Mouse (Mus musculus) midbrain, embryonic 14.5 days (tissue): ENCODE measurements around the gene Ms4a10. TPM values are rescaled to one million over a fixed set of nuclear protein-coding genes. Genes with fewer than 3 reads are reported as not detected.

Experiments
- ATAC-seq: fragments of 200-750 bp; cut with Nextera tagmentation; 2 replicates; pipeline ENCODE4 v1.8.0; 2017; ENCODE audit warnings: moderate number of reproducible peaks, moderate library complexity; ENCODE audit not compliant: low FRiP score, low TSS enrichment
- DNase-seq: peaks from one replicate; pipeline ENCODE4 v3.0.0-alpha.2; 2015
- H3K27ac ChIP-seq: fragments of 300-500 bp; sonication (generic); replicated peaks from 2 replicates; pipeline ENCODE4 v1.5.1; 2014; ENCODE audit warnings: mild to moderate bottlenecking, low read depth, low read length, moderate library complexity
- H3K27me3 ChIP-seq: fragments of 300-500 bp; sonication (generic); 2 replicates; pipeline ENCODE4 v1.6.1; 2014; ENCODE audit warnings: low read length, control low read depth, mixed read lengths; ENCODE audit not compliant: control insufficient read depth, insufficient read depth
- H3K36me3 ChIP-seq: fragments of 300-500 bp; sonication (generic); 2 replicates; pipeline ENCODE4 v1.6.1; 2014; ENCODE audit warnings: low read length, control low read depth; ENCODE audit not compliant: control insufficient read depth, insufficient read depth
- H3K4me1 ChIP-seq: fragments of 300-500 bp; sonication (generic); 2 replicates; pipeline ENCODE4 v1.6.1; 2014; ENCODE audit warnings: mild to moderate bottlenecking, antibody characterized with exemption, low read length, control low read depth; ENCODE audit not compliant: control insufficient read depth, insufficient read depth
- H3K4me2 ChIP-seq: fragments of 300-500 bp; sonication (generic); 2 replicates; pipeline ENCODE4 v1.6.1; 2014; ENCODE audit warnings: mild to moderate bottlenecking, low read length, moderate library complexity
- H3K4me3 ChIP-seq: fragments of 300-500 bp; sonication (generic); replicated peaks from 2 replicates; pipeline ENCODE4 v1.5.1; 2014; ENCODE audit warnings: low read depth, low read length
- H3K9ac ChIP-seq: fragments of 300-500 bp; sonication (generic); replicated peaks from 2 replicates; pipeline ENCODE4 v1.6.1; 2014; ENCODE audit warnings: mild to moderate bottlenecking, low read length, moderate library complexity
- H3K9me3 ChIP-seq: fragments of 300-500 bp; sonication (generic); 2 replicates; pipeline ENCODE4 v1.6.1; 2016; ENCODE audit warnings: low read length, control low read depth, mixed read lengths; ENCODE audit not compliant: control insufficient read depth
- WGBS: fragments of 180-500 bp; shearing (Covaris S2); extraction: QIAGEN DNeasy Blood & Tissue Kit; methylation state at CpG from one replicate; pipeline ENCODE4 v1.1.7; 2014; 5-methylcytosine and 5-hydroxymethylcytosine counted together
- polyA plus RNA-seq: library from polyadenylated mRNA; unstranded; fragments of >200 nt; fragmentation: Nextera tagmentation; extraction: Ambion mirVana; gene quantifications from 2 replicates; pipeline ENCODE4 v1.2.1, GENCODE M21; 2014

The Ms4a10 gene
- polyA plus RNA-seq, result not detected in 2 replicates

DNA sequence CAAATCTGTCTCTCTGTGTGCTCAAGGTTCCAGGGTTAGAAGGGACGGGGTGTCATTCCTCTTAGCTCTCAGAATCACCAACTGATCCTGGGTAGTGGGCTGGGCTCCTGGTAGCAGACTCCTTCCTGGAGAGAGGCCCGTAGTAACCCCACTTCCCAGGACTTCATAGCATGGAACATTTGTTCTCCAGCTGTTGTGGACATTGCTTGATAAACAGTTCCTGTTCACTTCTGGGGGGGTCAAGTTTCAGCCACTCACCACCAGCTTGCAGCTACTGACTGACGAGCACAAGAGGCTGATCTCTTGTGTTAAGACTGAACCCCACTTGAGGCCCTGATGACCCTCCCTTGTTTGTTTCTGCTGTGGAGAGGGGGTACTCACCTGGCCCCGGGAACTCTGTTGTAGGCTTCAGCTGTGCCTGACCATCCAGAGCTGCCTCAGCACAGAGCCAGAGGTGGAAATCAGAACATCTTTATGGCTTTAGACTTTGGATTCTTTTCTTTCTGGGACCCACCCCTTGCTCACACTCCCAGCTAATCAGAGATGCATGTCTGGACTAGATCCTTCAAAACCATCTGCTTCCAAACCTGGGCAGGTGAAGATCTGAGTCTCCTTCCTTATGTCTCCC is at the start of gene Ms4a10:
Gene Ms4a10, minus strand, starts transcription at position 433 of the 628 bp plus-strand sequence.
- Histone ChIP-seq H3K4me2 (no peak within 1 kb of the TSS), H3K9ac (no peak within 1 kb of the TSS), H3K27me3 (no peaks in the 10 kb centered on the region), H3K9me3 (no peaks in the 10 kb centered on the region), H3K36me3 (no peaks in the 10 kb centered on the region), H3K4me3 (no peak within 1 kb of the TSS), H3K4me1 (no peaks in the 10 kb centered on the region), H3K27ac (no peak within 1 kb of the TSS)
- no peak for DNase-seq
- no peak for ATAC-seq
- WGBS, result 78% methylated on average over 4 of the region's 4 CpGs

DNA sequence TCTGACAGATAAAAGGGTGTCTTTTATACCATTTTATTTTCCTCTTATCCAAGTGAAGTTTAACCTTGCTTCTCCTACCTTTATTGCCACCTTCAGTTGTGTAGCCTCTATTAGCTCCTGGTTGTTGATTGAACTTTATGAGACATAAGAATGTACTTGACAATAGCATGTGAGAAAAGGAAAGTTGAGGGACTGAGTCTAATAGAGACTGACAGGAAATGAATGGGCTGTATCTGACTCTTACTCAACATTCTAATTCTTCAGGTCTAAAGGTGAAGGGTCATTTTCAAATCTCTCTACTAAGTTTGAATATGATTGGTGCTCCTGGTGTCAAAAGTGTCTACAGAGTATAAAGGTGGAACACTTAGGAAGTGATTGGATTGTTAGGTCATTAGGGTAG is 47.9 kb upstream of the Ms4a10 start:
- no peak overlapping the region for H3K27ac ChIP-seq
- H3K4me3 ChIP-seq, result no peak overlapping the region
- no peaks in the 10 kb centered on the region for H3K4me1 ChIP-seq
- no peak overlapping the region for H3K9ac ChIP-seq
- ATAC-seq (no peak), DNase-seq (no peak)
- H3K9me3 ChIP-seq, result no peaks in the 10 kb centered on the region
- no peaks in the 10 kb centered on the region for H3K27me3 ChIP-seq
- no peak overlapping the region for H3K4me2 ChIP-seq
- no peaks in the 10 kb centered on the region for H3K36me3 ChIP-seq

DNA sequence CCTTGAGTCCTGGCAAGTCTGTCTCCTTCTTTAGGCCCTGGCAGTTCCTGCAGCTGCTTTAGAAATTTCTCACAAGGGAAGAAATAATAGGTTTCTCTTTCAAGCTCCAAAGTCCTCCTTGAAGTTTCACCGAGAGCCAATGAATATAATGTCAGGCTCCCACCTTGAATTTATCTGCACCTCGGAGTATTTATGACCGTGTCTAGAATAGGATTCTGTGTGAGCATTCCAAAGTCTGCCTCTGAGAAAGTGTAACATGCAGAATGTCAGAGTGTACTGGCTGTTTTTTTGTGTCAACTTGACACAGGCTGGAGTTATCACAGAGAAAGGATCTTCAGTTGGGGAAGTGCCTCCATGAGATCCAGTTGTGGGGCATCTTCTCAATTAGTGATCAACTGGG is 43.4 kb upstream of the Ms4a10 start, which contains the start of gene Ms4a18:
Gene Ms4a18, minus strand, starts transcription at position 141 of the 400 bp plus-strand sequence.
- no peaks in the 10 kb centered on the region for H3K9me3 ChIP-seq
- DNase-seq (no peak), ATAC-seq (no peak)
- H3K4me1 ChIP-seq, result no peaks in the 10 kb centered on the region
- H3K4me3 ChIP-seq, result no peak within 1 kb of the TSS
- no peaks in the 10 kb centered on the region for H3K36me3 ChIP-seq
- 89% methylated on average over 3 of the region's 3 CpGs for WGBS
- no peaks in the 10 kb centered on the region for H3K27me3 ChIP-seq
- no peak within 1 kb of the TSS for H3K4me2 ChIP-seq
- no peak within 1 kb of the TSS for H3K9ac ChIP-seq
- no peak within 1 kb of the TSS for H3K27ac ChIP-seq

DNA sequence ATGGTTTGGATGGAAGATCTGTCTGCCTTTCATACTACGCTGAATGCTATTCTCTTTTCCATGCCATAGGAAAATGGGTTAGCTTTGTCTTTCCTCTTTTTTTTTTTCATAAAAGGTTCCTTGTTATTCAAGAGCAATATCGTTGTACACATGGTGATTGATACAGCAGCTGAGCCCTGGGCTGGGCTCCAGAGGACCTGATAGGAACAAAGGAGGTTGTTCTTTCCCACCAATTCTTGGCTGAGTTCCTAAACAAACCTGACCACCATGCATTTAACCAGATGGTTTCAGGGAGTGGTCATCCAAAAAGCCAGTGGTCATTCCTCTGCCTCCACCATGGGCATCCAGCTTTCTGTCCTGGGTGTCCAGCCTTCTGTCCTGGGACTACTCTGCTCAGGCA is 42.8 kb upstream of the Ms4a10 start:
- Histone ChIP-seq H3K27ac (no peak overlapping the region), H3K9me3 (no peaks in the 10 kb centered on the region), H3K36me3 (no peaks in the 10 kb centered on the region), H3K9ac (no peak overlapping the region), H3K4me3 (no peak overlapping the region), H3K27me3 (no peaks in the 10 kb centered on the region), H3K4me2 (no peak overlapping the region), H3K4me1 (no peaks in the 10 kb centered on the region)
- WGBS, result 86% methylated on average over 2 of the region's 2 CpGs
- DNase-seq (no peak), ATAC-seq (no peak)

DNA sequence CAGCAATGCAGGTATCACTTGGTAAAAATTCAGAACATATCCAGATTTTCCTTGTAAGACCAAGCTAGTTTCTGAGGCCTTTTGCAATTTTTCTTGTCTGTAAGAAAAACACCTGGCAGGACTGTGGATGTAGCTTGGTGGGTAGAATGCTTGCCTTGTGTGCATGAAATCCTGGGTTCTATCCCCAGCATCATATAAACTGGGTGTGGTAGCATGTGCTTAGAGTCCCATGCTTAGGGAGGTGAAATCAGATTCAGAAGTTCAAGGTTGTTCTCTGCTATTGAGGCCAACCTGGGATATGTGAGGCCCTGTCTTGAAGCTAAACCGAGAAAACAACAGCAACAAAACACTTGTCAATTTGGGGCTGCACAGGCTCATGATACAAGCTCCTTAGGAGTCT is 41.5 kb upstream of the Ms4a10 start:
- H3K9me3 ChIP-seq, result no peaks in the 10 kb centered on the region
- no peak for ATAC-seq
- DNase-seq, result no peak
- no peaks in the 10 kb centered on the region for H3K27me3 ChIP-seq
- no peaks in the 10 kb centered on the region for H3K4me1 ChIP-seq
- 72% methylated on average over 1 of the region's 1 CpGs for WGBS
- H3K9ac ChIP-seq, result no peak overlapping the region
- H3K4me2 ChIP-seq, result no peak overlapping the region
- H3K4me3 ChIP-seq, result no peak overlapping the region
- H3K27ac ChIP-seq, result no peak overlapping the region
- no peaks in the 10 kb centered on the region for H3K36me3 ChIP-seq

DNA sequence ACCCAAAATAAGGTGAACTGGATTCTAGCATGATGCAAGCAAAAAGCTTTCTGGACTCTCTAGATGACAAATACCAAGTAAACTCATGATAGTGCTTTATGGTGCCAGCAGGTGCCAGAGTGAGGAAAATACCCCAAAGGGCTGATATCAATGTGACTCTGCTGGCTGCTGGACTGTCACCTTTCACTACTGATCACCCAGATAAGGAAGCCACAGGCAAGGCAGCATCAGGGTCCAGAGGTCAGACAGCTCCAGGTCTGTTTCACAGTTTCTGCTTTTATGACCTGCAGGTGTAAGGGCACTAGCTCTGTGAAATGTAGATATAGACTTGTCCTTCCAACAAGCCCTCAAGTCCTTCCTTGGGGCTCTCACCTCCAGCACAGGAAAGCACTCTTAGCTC is 41.0 kb upstream of the Ms4a10 start:
- no peak for DNase-seq
- ATAC-seq, result no peak
- no peaks in the 10 kb centered on the region for H3K36me3 ChIP-seq
- H3K27ac ChIP-seq, result no peak overlapping the region
- H3K4me3 ChIP-seq, result no peak overlapping the region
- no peaks in the 10 kb centered on the region for H3K27me3 ChIP-seq
- H3K4me2 ChIP-seq, result no peak overlapping the region
- no peak overlapping the region for H3K9ac ChIP-seq
- no peaks in the 10 kb centered on the region for H3K9me3 ChIP-seq
- H3K4me1 ChIP-seq, result no peaks in the 10 kb centered on the region

DNA sequence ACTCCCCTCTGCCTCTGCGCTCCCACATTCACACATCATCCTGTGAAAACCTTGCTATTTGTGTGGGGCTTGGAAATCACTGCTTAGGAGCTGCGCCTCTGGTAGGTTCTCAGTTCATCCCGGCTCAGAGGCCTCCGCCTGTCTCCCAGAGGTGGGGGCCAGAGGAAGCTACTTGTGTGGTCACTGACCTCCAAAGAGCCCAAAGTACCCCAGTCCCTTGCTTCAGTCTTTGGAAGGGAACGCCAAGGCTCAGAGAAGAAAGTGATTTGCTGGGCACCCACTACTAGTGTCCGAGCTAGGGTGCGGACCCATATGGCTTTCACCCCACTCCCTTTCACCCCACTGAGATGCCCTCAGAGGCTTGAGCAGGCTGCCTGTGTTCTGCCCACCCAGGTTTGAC is 18.7 kb upstream of the Ms4a10 start, which contains the start of gene Ms4a15:
Gene Ms4a15, minus strand, starts transcription at position 101 of the 400 bp plus-strand sequence.
- no peak within 1 kb of the TSS for H3K9ac ChIP-seq
- H3K4me2 ChIP-seq, result no peak within 1 kb of the TSS
- no peaks in the 10 kb centered on the region for H3K36me3 ChIP-seq
- DNase-seq, result no peak
- no peaks in the 10 kb centered on the region for H3K27me3 ChIP-seq
- H3K9me3 ChIP-seq, result no peaks in the 10 kb centered on the region
- H3K27ac ChIP-seq, result no peak within 1 kb of the TSS
- no peak within 1 kb of the TSS for H3K4me3 ChIP-seq
- ATAC-seq, result no peak
- H3K4me1 ChIP-seq, result no peaks in the 10 kb centered on the region
- 87% methylated on average over 7 of the region's 7 CpGs for WGBS

DNA sequence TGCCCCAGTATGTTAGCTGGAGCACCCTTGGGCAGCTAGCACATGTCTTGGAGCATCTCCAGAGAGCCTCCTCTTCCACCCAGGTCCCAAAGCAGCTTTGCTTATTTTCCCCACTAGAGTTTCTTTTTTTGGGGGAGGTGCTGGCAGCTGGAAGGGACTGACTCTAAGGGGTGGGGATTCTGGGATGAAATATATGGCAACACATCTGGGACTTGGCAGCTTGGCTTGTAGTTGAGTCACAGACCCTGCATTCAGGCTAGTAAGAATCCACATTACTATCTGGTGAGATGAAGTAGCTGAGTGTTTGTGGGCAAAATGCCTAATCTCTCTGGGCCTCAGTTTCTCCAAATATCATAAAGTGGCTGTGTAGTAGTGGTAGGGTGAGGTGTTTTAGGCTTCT is 17.4 kb upstream of the Ms4a10 start:
- DNase-seq (no peak), ATAC-seq (no peak)
- Histone ChIP-seq H3K4me3 (no peak overlapping the region), H3K27ac (no peak overlapping the region), H3K9me3 (no peaks in the 10 kb centered on the region), H3K4me1 (no peaks in the 10 kb centered on the region), H3K9ac (no peak overlapping the region), H3K4me2 (no peak overlapping the region), H3K36me3 (no peaks in the 10 kb centered on the region), H3K27me3 (no peaks in the 10 kb centered on the region)

DNA sequence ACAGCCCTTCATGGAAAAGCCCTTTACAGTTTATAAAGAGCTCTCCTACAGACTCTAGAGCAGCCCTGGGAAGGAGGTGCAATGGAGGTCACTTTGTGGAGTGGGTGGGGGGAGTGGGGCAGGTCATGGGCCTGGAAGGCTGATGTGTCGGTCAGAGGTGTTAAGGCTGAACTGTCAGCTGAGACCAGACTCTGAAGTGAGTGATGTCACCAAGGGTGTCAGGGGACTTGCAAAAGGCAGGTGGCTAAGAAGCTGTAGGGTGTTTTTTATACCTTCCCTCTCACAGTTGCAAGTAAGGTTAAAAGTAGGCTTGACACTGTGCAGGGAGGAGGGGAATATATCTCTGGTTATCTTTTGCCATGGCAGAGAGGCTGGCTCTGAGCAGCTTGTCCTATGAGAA is 16.3 kb upstream of the Ms4a10 start:
- H3K9ac ChIP-seq, result no peak overlapping the region
- no peaks in the 10 kb centered on the region for H3K9me3 ChIP-seq
- H3K27me3 ChIP-seq, result no peaks in the 10 kb centered on the region
- no peak overlapping the region for H3K4me3 ChIP-seq
- H3K4me2 ChIP-seq, result no peak overlapping the region
- no peaks in the 10 kb centered on the region for H3K36me3 ChIP-seq
- DNase-seq (no peak), ATAC-seq (no peak)
- H3K4me1 ChIP-seq, result no peaks in the 10 kb centered on the region
- WGBS, result 62% methylated on average over 1 of the region's 1 CpGs
- H3K27ac ChIP-seq, result no peak overlapping the region
